Mouse (Mus musculus) ES-Bruce4 (cell line): ENCODE data around the gene Vps37c. TPM values are rescaled to one million over a fixed set of nuclear protein-coding genes. Genes with fewer than 3 reads are reported as not detected.
A peak's percentile ranks its signal among the peaks of the same experiment; 100 is the strongest.

ENCODE experiments used
- H3K27ac ChIP-seq: 2 replicates; pipeline ENCODE4 v1.5.1; 2012; ENCODE audit warnings: low read length, inconsistent platforms; ENCODE audit not compliant: insufficient read depth
- H3K27me3 ChIP-seq: 2 replicates; pipeline ENCODE4 v1.6.1; 2012; ENCODE audit warnings: mild to moderate bottlenecking, low read length, inconsistent platforms; ENCODE audit not compliant: control insufficient read depth, poor library complexity, insufficient read depth, severe bottlenecking
- H3K36me3 ChIP-seq: 2 replicates; pipeline ENCODE4 v1.6.1; 2012; ENCODE audit warnings: inconsistent platforms, mild to moderate bottlenecking, low read length, moderate library complexity; ENCODE audit not compliant: control insufficient read depth, poor library complexity, insufficient read depth, severe bottlenecking
- H3K4me1 ChIP-seq: one replicate; pipeline ENCODE4 v1.8.1; 2011; ENCODE audit warnings: low read length; ENCODE audit not compliant: control insufficient read depth, insufficient read depth
- H3K4me3 ChIP-seq: 2 replicates; pipeline ENCODE4 v1.5.1; 2011; ENCODE audit warnings: low read depth, mild to moderate bottlenecking, low read length
- H3K9ac ChIP-seq: 2 replicates; pipeline ENCODE4 v1.6.1; 2012; ENCODE audit warnings: low read depth, mild to moderate bottlenecking, inconsistent platforms; ENCODE audit not compliant: poor library complexity, severe bottlenecking
- H3K9me3 ChIP-seq: replicated peaks from 2 replicates; pipeline ENCODE4 v1.6.1; 2012; ENCODE audit warnings: mild to moderate bottlenecking, low read length, inconsistent platforms; ENCODE audit not compliant: control insufficient read depth, poor library complexity, insufficient read depth, severe bottlenecking
- CTCF ChIP-seq: IDR thresholded peaks from one replicate; pipeline ENCODE4 v1.8.1; 2011; ENCODE audit warnings: low read depth, low read length
- EP300 ChIP-seq: IDR thresholded peaks from 2 replicates; pipeline ENCODE4 v1.6.1; 2011; ENCODE audit warnings: low read depth, low read length; ENCODE audit not compliant: insufficient read depth
- POLR2A ChIP-seq: IDR thresholded peaks from one replicate; pipeline ENCODE4 v1.8.1; 2011; ENCODE audit warnings: low read length; ENCODE audit not compliant: insufficient read depth
- polyA plus RNA-seq: library from polyadenylated mRNA; stranded (reverse); fragments of >200 nt; gene quantifications from 2 replicates; pipeline ENCODE4 v1.2.4, GENCODE M21; 2011; ENCODE audit warnings: low read depth; ENCODE audit not compliant: missing spikeins, insufficient read depth, insufficient read length

The Vps37c gene
- polyA plus RNA-seq, 1 experiment: 11.5 TPM

DNA sequence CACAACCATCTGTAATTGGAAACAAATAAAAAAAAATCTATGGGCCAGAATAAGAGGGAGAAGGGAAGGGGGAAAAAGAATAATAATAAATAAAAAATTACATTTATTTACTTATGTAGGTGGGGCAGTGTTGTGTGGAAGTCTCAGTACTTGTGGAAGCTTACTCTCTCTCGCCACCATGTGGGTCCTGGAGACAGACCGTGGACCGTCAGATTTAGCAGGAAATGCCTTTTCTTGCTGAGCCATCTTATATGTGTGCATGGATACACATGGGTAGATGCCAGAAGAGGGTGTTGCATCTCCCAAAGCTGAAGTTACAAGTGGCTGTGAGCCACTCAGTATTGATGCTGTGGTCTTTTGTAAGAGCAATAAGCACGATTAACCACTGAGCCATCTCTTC lies 7.0 kb upstream of the Vps37c start:
- Histone ChIP-seq H3K27ac (no peak overlapping the region), H3K27me3 (no peaks in the 10 kb centered on the region), H3K9me3 (no peaks in the 10 kb centered on the region), H3K36me3 (no peaks in the 10 kb centered on the region), H3K4me1 (peaks cover 4% of the 10 kb centered on the region), H3K9ac (no peak overlapping the region), H3K4me3 (no peak overlapping the region)
- TF ChIP-seq CTCF: no peak
- TF ChIP-seq POLR2A: no peak
- no peak for TF ChIP-seq EP300

- no peaks in the 10 kb centered on the region for H3K4me1 ChIP-seq
- TF ChIP-seq EP300: no peak
- no peak for TF ChIP-seq CTCF
- TF ChIP-seq POLR2A: no peak
Observed at GRCm38 (mm10) chr19:10685081-10685480, 3.5 kb upstream of the Vps37c start.

GRCm38 (mm10) chr19:10685727-10686126 lies 2.8 kb upstream of the Vps37c start:
- no peaks in the 10 kb centered on the region for H3K9me3 ChIP-seq
- H3K4me3 ChIP-seq: no peak overlapping the region
- no peaks in the 10 kb centered on the region for H3K36me3 ChIP-seq
- no peak for TF ChIP-seq CTCF
- TF ChIP-seq EP300: no peak
- no peak for TF ChIP-seq POLR2A
- no peaks in the 10 kb centered on the region for H3K4me1 ChIP-seq
- H3K27ac ChIP-seq: no peak overlapping the region
- no peaks in the 10 kb centered on the region for H3K27me3 ChIP-seq
- no peak overlapping the region for H3K9ac ChIP-seq

More at GRCm38 (mm10) chr19:10685081-10685480, 3.5 kb upstream of the Vps37c start:
- no peak overlapping the region for H3K9ac ChIP-seq
- H3K9me3 ChIP-seq: no peaks in the 10 kb centered on the region
- no peak overlapping the region for H3K27ac ChIP-seq
- H3K36me3 ChIP-seq: no peaks in the 10 kb centered on the region
- no peaks in the 10 kb centered on the region for H3K27me3 ChIP-seq
- H3K4me3 ChIP-seq: no peak overlapping the region

DNA sequence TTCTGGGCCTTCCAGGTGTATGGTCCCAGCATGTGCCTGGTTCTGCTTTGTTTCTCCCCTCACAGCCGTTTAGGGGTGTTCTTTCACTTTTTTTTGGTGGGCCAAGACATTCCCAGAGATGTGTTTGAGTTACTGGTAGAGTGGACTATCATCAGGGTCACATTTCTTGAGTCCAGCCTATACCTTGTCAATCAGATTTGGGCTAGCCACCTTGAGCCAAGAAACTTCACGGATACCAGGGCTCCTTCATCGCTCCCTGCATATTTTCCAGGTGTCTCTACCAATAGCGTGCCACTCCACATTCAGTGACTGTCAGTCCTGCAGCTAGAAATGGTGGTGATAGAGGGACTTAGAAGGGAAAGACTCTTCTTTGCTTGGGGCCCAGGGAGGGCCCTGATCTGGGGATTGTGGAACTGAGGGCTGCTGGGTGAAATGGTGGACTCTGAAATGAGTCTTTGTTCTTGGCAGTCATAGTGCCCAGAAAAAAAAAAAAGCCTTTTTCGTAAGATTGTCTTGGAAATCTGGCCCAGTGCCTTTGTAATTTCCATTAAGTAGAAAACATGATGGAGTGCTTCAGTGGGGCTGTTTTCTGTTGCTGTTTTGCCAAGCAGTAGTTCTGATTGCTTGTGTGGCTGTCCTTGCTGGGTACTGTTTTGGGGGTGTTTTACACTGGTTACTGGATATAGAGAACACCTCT lies 1.1 kb downstream of the Vps37c start:
- no peaks in the 10 kb centered on the region for H3K9me3 ChIP-seq
- peak overlapping the region; percentile 99 for H3K4me3 ChIP-seq
- H3K9ac ChIP-seq: peak overlapping the region; percentile 93
- TF ChIP-seq CTCF (no peak), POLR2A (no peak), EP300 (no peak)
- no peaks in the 10 kb centered on the region for H3K4me1 ChIP-seq
- H3K36me3 ChIP-seq: no peaks in the 10 kb centered on the region
- no peak overlapping the region for H3K27ac ChIP-seq
- no peaks in the 10 kb centered on the region for H3K27me3 ChIP-seq

DNA sequence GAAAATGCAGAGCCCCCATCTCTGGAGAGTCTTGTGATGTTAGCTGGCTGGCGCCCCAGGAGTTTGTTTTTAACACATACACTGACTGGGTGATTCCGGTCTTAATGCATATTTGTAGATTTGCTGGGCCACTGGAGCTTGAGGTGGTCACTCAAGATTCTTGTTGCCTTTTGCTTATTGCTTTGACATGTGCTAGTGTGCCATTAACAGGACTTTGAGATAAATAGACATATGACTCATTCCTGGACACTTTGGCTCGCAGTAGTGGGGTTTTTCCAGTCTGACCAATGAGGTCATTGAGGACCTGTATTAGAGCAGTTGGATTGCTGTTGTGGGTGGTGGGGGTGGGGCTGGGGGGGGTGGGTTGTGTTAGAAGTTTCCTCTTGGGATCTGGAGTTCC lies 1.8 kb downstream of the Vps37c start:
- no peaks in the 10 kb centered on the region for H3K9me3 ChIP-seq
- H3K36me3 ChIP-seq: no peaks in the 10 kb centered on the region
- H3K27ac ChIP-seq: no peak overlapping the region
- H3K4me3 ChIP-seq: no peak overlapping the region
- H3K9ac ChIP-seq: no peak overlapping the region
- H3K4me1 ChIP-seq: no peaks in the 10 kb centered on the region
- TF ChIP-seq CTCF (no peak), POLR2A (no peak), EP300 (no peak)
- no peaks in the 10 kb centered on the region for H3K27me3 ChIP-seq

GRCm38 (mm10) chr19:10691121-10691520 lies 2.6 kb downstream of the Vps37c start:
- Histone ChIP-seq H3K9me3 (no peaks in the 10 kb centered on the region), H3K27me3 (no peaks in the 10 kb centered on the region), H3K4me3 (no peak overlapping the region), H3K27ac (no peak overlapping the region), H3K36me3 (no peaks in the 10 kb centered on the region), H3K9ac (no peak overlapping the region), H3K4me1 (no peaks in the 10 kb centered on the region)
- no peak for TF ChIP-seq CTCF
- TF ChIP-seq POLR2A: no peak
- TF ChIP-seq EP300: no peak
